Mouse (Mus musculus): ENCODE results near the gene Hoxb13. TPM values are rescaled to one million over a fixed set of nuclear protein-coding genes. Genes with fewer than 3 reads are reported as not detected.

The Hoxb13 gene
- total RNA-seq, 2 experiments from 2014 or later: not detected

DNA sequence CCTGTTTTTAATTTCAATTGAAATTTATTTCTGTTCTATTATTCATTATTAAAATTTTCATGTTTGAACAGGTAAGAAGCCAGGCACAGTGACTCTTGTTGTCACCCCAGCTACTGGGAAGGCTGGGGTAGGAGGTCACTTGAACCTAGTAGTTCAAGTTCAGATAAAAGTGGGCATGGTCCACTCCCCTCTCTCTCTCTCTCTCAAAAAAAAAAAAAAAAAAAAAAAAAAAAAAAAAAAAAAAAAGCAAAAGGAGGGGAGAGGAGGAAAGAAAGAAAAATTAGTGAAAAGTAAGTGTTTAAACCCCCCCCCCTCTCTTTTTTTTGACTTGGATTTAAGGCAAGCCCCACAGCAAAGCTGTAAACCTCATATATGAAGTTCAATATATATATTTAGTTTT, 9.9 kb upstream of the Hoxb13 start:
- intact Hi-C loops (cut with DNase I): no loop called here
- no peak for DNase-seq (ENCODE audit: low spot score in 2 of 2)

DNA sequence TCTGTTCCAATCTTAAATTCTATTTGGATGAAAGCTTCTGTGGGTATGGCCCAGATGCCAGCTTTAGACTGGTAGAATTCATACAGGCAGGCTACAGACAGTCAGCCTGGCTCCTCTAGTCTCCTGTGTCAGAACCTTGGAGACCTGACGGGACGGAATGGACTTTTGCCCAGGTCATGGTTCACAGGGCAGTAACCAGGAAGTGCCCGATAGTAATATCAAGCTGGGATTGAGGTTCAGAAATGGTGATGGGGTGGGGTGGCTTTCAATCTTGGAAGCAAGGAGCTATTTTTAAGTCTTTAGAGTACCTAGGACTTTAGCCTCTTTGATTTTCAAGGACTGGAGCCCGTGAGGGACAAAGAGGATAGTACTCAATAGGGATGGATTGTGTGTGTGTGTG, 6.8 kb upstream of the Hoxb13 start:
- no peak for DNase-seq (ENCODE audit: low spot score in 2 of 2)
- intact Hi-C loops (cut with DNase I): no loop called here

- DNase-seq (ENCODE audit: low spot score in 2 of 2): no peak
- intact Hi-C loops (cut with DNase I): loop anchor here (10.0 kb wide), 1 partner anchor 145 kb away; no protein-coding TSS in a partner anchor
Measured at GRCm38 (mm10) chr11:96189810-96190522, 4.2 kb upstream of the Hoxb13 start.

DNA sequence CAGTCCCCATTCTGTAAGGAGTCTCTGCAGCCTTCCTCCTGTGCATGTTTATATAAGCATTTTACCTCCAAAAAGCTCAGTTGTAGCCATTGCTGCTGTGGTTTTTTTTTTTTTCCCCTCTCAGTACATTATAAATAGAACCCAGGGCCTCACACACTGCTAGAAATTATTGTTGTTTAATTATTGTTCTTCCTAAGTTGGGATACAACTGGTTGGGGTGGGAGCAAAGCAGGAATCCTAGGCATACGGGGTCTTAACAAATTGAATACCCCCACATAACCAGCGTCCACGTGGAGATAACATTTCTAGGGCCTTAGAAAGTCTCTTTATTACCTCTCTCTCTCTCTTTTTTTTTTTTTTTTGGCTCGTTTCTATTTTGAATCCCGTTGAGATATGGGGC, 3.0 kb upstream of the Hoxb13 start:
- intact Hi-C loops (cut with DNase I): loop anchor here (10.0 kb wide), 1 partner anchor 144 kb away; no protein-coding TSS in a partner anchor
- no peak for DNase-seq (ENCODE audit: low spot score in 2 of 2)

GRCm38 (mm10) chr11:96194401-96194710, 240 bp downstream of the Hoxb13 start:
- DNase-seq (ENCODE audit: low spot score in 2 of 2): no peak
- intact Hi-C loops (cut with DNase I): loop anchor here (10.0 kb wide), 1 partner anchor 140 kb away; no protein-coding TSS in a partner anchor

- DNase-seq (ENCODE audit: low spot score in 2 of 2): no peak
- intact Hi-C loops (cut with DNase I): loop anchor here (10.0 kb wide), 1 partner anchor 140 kb away; no protein-coding TSS in a partner anchor
Measured at GRCm38 (mm10) chr11:96194961-96195640, 985 bp downstream of the Hoxb13 start.

DNA sequence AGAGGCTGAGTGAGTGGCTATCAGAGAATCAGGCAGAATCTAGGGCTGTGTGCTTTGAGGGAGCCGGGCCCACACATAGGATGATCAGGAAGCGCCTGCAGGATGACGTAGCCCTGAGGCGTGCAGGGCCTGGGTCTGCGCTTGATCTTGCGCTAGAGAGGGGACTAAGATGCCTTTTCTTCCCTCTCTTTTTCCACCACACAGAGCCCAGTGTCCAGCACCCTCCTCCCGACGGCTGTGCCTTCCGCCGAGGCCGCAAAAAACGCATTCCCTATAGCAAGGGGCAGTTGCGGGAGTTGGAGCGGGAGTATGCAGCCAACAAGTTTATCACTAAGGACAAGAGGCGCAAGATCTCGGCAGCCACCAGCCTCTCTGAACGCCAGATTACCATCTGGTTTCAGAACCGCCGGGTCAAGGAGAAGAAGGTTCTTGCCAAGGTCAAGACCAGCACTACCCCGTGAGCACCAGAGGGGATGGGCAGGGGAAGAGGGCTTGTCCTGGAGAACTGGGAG, 1.7 kb downstream of the Hoxb13 start:
- intact Hi-C loops (cut with DNase I): loop anchor here (10.0 kb wide), 1 partner anchor 139 kb away; no protein-coding TSS in a partner anchor
- DNase-seq (ENCODE audit: low spot score in 2 of 2): no peak

DNA sequence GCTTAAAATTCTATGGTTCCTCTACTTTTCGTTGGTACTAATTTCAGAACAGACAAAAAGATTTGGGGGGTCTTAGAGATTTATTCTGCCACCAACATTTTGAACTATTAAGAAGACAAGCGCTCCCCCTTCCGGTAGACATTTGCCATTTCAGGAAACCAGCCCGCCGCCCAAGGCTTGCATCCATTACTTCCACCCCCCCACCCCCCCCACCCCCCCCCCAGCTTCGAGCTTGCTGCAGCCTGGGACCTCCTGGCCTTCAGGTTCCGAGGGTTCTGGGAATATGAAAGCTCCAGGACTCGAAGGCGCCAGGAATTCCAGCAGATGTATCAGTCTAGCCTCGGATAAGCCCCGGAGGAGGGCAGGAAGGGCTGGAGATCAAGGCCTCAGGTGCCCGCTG, 4.5 kb downstream of the Hoxb13 start:
- DNase-seq (ENCODE audit: low spot score in 2 of 2): peak in 1 of 2 experiments; percentile 6
- intact Hi-C loops (cut with DNase I): loop anchor here (10.0 kb wide), 1 partner anchor 136 kb away; no protein-coding TSS in a partner anchor

DNA sequence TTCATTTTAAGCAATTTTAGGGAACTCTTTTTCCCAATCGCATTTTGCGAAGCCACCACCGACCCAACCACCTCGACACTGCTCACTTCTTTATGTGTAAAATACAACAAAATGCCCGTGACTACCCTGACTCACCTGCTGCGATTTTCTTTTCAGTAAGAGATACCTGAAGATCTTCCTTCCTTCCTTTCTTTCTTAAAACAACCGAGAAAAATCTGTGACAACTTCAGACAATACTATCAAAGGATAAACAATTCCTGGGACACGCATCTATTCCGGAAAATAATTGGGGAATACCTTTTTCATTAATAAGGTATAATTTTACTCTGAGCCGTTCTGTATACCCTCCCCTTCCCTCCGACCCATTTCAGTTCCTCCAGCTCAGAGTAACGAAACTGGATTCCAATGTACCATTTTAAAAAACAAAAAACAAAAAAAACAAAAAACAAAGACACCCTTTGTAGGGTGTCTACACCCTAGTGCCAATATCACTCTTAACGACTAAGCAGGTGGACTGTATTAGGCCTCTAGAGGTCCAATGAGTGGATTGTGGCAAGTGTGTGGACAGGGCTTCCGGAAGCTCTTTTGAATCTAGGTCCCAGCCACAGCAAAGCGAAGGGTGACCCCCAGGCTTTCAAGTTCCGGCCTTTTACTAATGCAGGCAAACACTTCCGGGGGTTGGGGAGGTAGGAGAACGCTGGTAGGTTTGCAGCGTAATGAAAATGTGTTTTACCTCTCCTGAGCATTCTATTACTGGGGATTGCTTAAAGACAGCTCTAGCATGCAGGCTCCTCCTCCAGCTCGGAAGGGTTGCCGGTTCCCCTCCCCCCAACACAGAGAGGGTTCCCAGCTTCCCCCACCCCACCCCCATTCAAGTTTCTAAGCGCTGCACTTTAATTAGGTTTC, 5.3 kb downstream of the Hoxb13 start:
- DNase-seq (ENCODE audit: low spot score in 2 of 2): no peak
- intact Hi-C loops (cut with DNase I): loop anchor here (5.0 to 10.0 kb wide), 3 partner anchors 55 to 192 kb away; partner anchors contain the start of gene Igf2bp1

DNA sequence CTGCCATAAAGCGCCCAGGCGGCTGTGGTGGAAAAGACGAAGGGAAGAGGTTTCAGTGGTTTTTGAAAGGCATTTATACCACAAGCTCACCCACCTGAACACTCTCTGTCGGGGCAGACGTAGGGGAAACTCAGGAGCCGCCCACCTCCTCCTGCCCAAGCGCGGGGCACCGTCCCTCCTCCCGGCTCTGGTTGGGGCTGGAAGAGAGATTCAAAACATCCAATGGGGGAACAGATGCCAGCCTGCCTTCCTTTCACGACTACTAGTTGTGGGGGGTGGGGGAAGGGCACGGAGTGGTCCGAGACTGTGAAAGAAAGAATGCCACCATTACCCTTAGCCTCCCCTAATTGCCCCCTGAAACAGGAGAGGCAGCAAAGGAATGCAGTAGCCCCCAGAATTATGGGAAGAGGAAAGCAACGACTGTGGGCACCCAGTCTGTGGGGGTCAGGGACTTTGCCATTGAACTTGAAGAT, 6.1 kb downstream of the Hoxb13 start:
- DNase-seq (ENCODE audit: low spot score in 2 of 2): no peak
- intact Hi-C loops (cut with DNase I): loop anchor here (5.0 to 10.0 kb wide), 2 partner anchors 55 to 193 kb away; partner anchors contain the start of gene Igf2bp1

GRCm38 (mm10) chr11:96201741-96202140, 7.6 kb downstream of the Hoxb13 start:
- no peak for DNase-seq (ENCODE audit: low spot score in 2 of 2)
- intact Hi-C loops (cut with DNase I): loop anchor here (5.0 to 10.0 kb wide), 2 partner anchors 53 to 194 kb away; partner anchors contain the start of gene Igf2bp1

- intact Hi-C loops (cut with DNase I): loop anchor here (5.0 to 10.0 kb wide), 2 partner anchors 52 to 195 kb away; partner anchors contain the start of gene Igf2bp1
- no peak for DNase-seq (ENCODE audit: low spot score in 2 of 2)
Measured at GRCm38 (mm10) chr11:96202401-96203081, 8.4 kb downstream of the Hoxb13 start.

GRCm38 (mm10) chr11:96203182-96203788, 9.2 kb downstream of the Hoxb13 start:
- intact Hi-C loops (cut with DNase I): loop anchor here (5.0 to 10.0 kb wide), 2 partner anchors 52 to 196 kb away; partner anchors contain the start of gene Igf2bp1

DNA sequence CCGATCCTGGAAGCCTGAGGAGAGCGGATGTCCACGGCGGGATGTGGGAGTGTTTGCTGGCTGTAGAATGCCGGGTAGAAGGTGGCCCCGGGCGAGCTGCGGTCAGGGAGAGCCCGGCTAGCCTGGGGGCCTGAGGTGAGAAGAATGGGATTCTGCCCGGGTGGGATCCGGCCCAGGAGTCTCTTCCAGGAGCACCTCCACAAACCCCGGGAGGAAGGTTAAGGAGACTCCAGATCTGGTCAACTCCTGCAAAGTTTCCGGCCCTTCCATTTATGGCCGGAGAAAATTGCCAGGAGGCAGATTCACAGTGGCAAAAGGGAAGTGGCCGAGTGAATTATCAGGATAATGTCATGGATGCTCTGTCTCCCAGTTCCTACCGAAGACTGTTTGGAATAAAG, 9.7 kb downstream of the Hoxb13 start:
- intact Hi-C loops (cut with DNase I): loop anchor here (5.0 to 10.0 kb wide), 2 partner anchors 51 to 196 kb away; partner anchors contain the start of gene Igf2bp1

More at GRCm38 (mm10) chr11:96203182-96203788, 9.2 kb downstream of the Hoxb13 start:
- no peak for DNase-seq (ENCODE audit: low spot score in 2 of 2)

GRCm38 (mm10) chr11:96204351-96204750, 10.2 kb downstream of the Hoxb13 start:
- intact Hi-C loops (cut with DNase I): loop anchor here (5.0 to 10.0 kb wide), 2 partner anchors 50 to 197 kb away; partner anchors contain the start of gene Igf2bp1
- no peak for DNase-seq (ENCODE audit: low spot score in 2 of 2)

More for the DNA sequence above, 9.7 kb downstream of the Hoxb13 start:
- no peak for DNase-seq (ENCODE audit: low spot score in 2 of 2)

DNA sequence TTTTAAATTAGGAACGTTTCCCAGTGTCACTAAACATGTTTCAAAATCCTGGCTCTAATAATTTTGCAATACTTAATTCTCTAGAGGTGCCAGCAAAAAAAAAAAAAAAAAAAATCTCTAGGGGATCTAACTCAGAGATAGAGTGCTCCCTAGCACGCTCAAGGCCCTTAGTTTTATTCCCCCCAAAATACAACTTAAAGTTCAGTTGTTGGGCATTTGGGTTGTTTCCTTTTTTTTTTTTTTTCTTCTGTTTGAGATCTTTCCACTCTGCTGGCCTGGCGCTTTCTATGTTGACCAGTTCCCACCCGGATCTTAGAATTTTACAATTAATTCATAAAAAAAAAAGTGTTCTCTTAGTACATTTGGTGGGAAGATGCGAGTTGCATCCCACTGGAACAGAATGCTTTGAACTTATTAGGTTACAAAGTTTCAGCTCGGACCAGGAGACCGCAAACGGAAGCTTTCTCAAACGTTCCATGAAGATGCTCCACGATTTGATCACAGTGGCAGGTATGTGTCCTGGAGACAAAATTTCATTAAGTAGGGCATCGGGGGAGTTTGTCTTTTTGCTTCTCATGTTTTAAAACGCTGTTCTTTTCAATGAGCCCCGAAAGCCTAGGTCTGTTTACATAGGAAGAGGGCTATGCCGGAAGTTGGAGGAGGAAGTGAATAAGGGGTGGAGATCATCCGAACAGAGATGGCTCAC, 11.5 kb downstream of the Hoxb13 start:
- intact Hi-C loops (cut with DNase I): loop anchor here (10.0 kb wide), 1 partner anchor 49 kb away; no protein-coding TSS in a partner anchor
- no peak for DNase-seq (ENCODE audit: low spot score in 2 of 2)

GRCm38 (mm10) chr11:96223813-96224212, 29.7 kb downstream of the Hoxb13 start:
- no peak for DNase-seq (ENCODE audit: low spot score in 2 of 2)
- intact Hi-C loops (cut with DNase I): no loop called here
